Mouse (Mus musculus): ENCODE measurements around the gene Tcl1. TPM values are rescaled to one million over a fixed set of nuclear protein-coding genes. Genes with fewer than 3 reads are reported as not detected.

The Tcl1 gene
- polyA plus RNA-seq, 1 experiment from 2014 or later: not detected

GRCm38 (mm10) chr12:105239060-105239459 is 16.5 kb upstream of the Tcl1 start:
- H3K4me1 ChIP-seq (ENCODE audit: control insufficient read depth, insufficient read depth, low read length): no peaks in the 10 kb centered on the region
- no peak overlapping the region for H3K4me3 ChIP-seq (ENCODE audit: low read depth, low read length)
- H3K36me3 ChIP-seq (ENCODE audit: control insufficient read depth, insufficient read depth, low read length): no peaks in the 10 kb centered on the region
- H3K4me2 ChIP-seq (replicated peaks; ENCODE audit: low read depth, low read length): no peak overlapping the region
- no peaks in the 10 kb centered on the region for H3K27me3 ChIP-seq (ENCODE audit: control insufficient read depth, insufficient read depth, low read length)
- no peak for ATAC-seq (ENCODE audit: insufficient number of reproducible peaks, insufficient read depth, low FRiP score, low read depth)
- 82% methylated on average over 9 of the region's 9 CpGs for WGBS
- no peak overlapping the region for H3K27ac ChIP-seq (ENCODE audit: low read length)
- H3K9ac ChIP-seq (replicated peaks; ENCODE audit: low read depth, low read length): no peak overlapping the region
- no peaks in the 10 kb centered on the region for H3K9me3 ChIP-seq (ENCODE audit: control insufficient read depth, low read depth, low read length)

GRCm38 (mm10) chr12:105235091-105235490 is 12.5 kb upstream of the Tcl1 start:
- no peak for ATAC-seq (ENCODE audit: insufficient number of reproducible peaks, insufficient read depth, low FRiP score, low read depth)

GRCm38 (mm10) chr12:105234362-105234761 is 11.8 kb upstream of the Tcl1 start:
- H3K4me2 ChIP-seq (replicated peaks; ENCODE audit: low read depth, low read length): no peak overlapping the region
- no peaks in the 10 kb centered on the region for H3K27me3 ChIP-seq (ENCODE audit: control insufficient read depth, insufficient read depth, low read length)
- no peak for ATAC-seq (ENCODE audit: insufficient number of reproducible peaks, insufficient read depth, low FRiP score, low read depth)
- 63% methylated on average over 11 of the region's 11 CpGs for WGBS
- H3K4me1 ChIP-seq (ENCODE audit: control insufficient read depth, insufficient read depth, low read length): no peaks in the 10 kb centered on the region
- H3K36me3 ChIP-seq (ENCODE audit: control insufficient read depth, insufficient read depth, low read length): no peaks in the 10 kb centered on the region
- no peak overlapping the region for H3K9ac ChIP-seq (replicated peaks; ENCODE audit: low read depth, low read length)
- H3K4me3 ChIP-seq (ENCODE audit: low read depth, low read length): no peak overlapping the region
- H3K9me3 ChIP-seq (ENCODE audit: control insufficient read depth, low read depth, low read length): no peaks in the 10 kb centered on the region
- no peak overlapping the region for H3K27ac ChIP-seq (ENCODE audit: low read length)

More at GRCm38 (mm10) chr12:105235091-105235490, 12.5 kb upstream of the Tcl1 start:
- 85% methylated on average over 3 of the region's 3 CpGs for WGBS
- H3K9ac ChIP-seq (replicated peaks; ENCODE audit: low read depth, low read length): no peak overlapping the region
- H3K27ac ChIP-seq (ENCODE audit: low read length): no peak overlapping the region
- H3K27me3 ChIP-seq (ENCODE audit: control insufficient read depth, insufficient read depth, low read length): no peaks in the 10 kb centered on the region
- H3K4me3 ChIP-seq (ENCODE audit: low read depth, low read length): no peak overlapping the region
- no peaks in the 10 kb centered on the region for H3K9me3 ChIP-seq (ENCODE audit: control insufficient read depth, low read depth, low read length)
- no peak overlapping the region for H3K4me2 ChIP-seq (replicated peaks; ENCODE audit: low read depth, low read length)
- no peaks in the 10 kb centered on the region for H3K4me1 ChIP-seq (ENCODE audit: control insufficient read depth, insufficient read depth, low read length)
- H3K36me3 ChIP-seq (ENCODE audit: control insufficient read depth, insufficient read depth, low read length): no peaks in the 10 kb centered on the region

- Histone ChIP-seq H3K27me3 (ENCODE audit: control insufficient read depth, insufficient read depth, low read length) (no peaks in the 10 kb centered on the region), H3K27ac (ENCODE audit: low read length) (no peak overlapping the region), H3K4me1 (ENCODE audit: control insufficient read depth, insufficient read depth, low read length) (no peaks in the 10 kb centered on the region), H3K36me3 (ENCODE audit: control insufficient read depth, insufficient read depth, low read length) (no peaks in the 10 kb centered on the region), H3K9ac (replicated peaks; ENCODE audit: low read depth, low read length) (no peak overlapping the region), H3K4me2 (replicated peaks; ENCODE audit: low read depth, low read length) (no peak overlapping the region), H3K9me3 (ENCODE audit: control insufficient read depth, low read depth, low read length) (no peaks in the 10 kb centered on the region), H3K4me3 (ENCODE audit: low read depth, low read length) (no peak overlapping the region)
- ATAC-seq (ENCODE audit: insufficient number of reproducible peaks, insufficient read depth, low FRiP score, low read depth): no peak
- 52% methylated on average over 16 of the region's 16 CpGs for WGBS
Measured at GRCm38 (mm10) chr12:105224621-105225320, 2.2 kb upstream of the Tcl1 start.

- Histone ChIP-seq H3K4me1 (ENCODE audit: control insufficient read depth, insufficient read depth, low read length) (no peaks in the 10 kb centered on the region), H3K27ac (ENCODE audit: low read length) (no peak overlapping the region), H3K9ac (replicated peaks; ENCODE audit: low read depth, low read length) (no peak overlapping the region), H3K36me3 (ENCODE audit: control insufficient read depth, insufficient read depth, low read length) (no peaks in the 10 kb centered on the region), H3K4me2 (replicated peaks; ENCODE audit: low read depth, low read length) (no peak overlapping the region), H3K4me3 (ENCODE audit: low read depth, low read length) (no peak overlapping the region), H3K27me3 (ENCODE audit: control insufficient read depth, insufficient read depth, low read length) (no peaks in the 10 kb centered on the region), H3K9me3 (ENCODE audit: control insufficient read depth, low read depth, low read length) (no peaks in the 10 kb centered on the region)
- ATAC-seq (ENCODE audit: insufficient number of reproducible peaks, insufficient read depth, low FRiP score, low read depth): no peak
- 80% methylated on average over 7 of the region's 7 CpGs for WGBS
Measured at GRCm38 (mm10) chr12:105217101-105217760, 5.4 kb downstream of the Tcl1 start.

GRCm38 (mm10) chr12:105209231-105209630 is 13.4 kb downstream of the Tcl1 start:
- Histone ChIP-seq H3K36me3 (ENCODE audit: control insufficient read depth, insufficient read depth, low read length) (no peaks in the 10 kb centered on the region), H3K27ac (ENCODE audit: low read length) (no peak overlapping the region), H3K9me3 (ENCODE audit: control insufficient read depth, low read depth, low read length) (no peaks in the 10 kb centered on the region), H3K27me3 (ENCODE audit: control insufficient read depth, insufficient read depth, low read length) (no peaks in the 10 kb centered on the region), H3K4me2 (replicated peaks; ENCODE audit: low read depth, low read length) (no peak overlapping the region), H3K4me3 (ENCODE audit: low read depth, low read length) (no peak overlapping the region), H3K4me1 (ENCODE audit: control insufficient read depth, insufficient read depth, low read length) (no peaks in the 10 kb centered on the region), H3K9ac (replicated peaks; ENCODE audit: low read depth, low read length) (no peak overlapping the region)
- 87% methylated on average over 7 of the region's 7 CpGs for WGBS
- ATAC-seq (ENCODE audit: insufficient number of reproducible peaks, insufficient read depth, low FRiP score, low read depth): no peak

GRCm38 (mm10) chr12:105208441-105208840 is 14.2 kb downstream of the Tcl1 start:
- Histone ChIP-seq H3K4me1 (ENCODE audit: control insufficient read depth, insufficient read depth, low read length) (no peaks in the 10 kb centered on the region), H3K9me3 (ENCODE audit: control insufficient read depth, low read depth, low read length) (no peaks in the 10 kb centered on the region), H3K4me3 (ENCODE audit: low read depth, low read length) (no peak overlapping the region)

GRCm38 (mm10) chr12:105207071-105207470 is 15.5 kb downstream of the Tcl1 start:
- Histone ChIP-seq H3K9ac (replicated peaks; ENCODE audit: low read depth, low read length) (no peak overlapping the region), H3K4me2 (replicated peaks; ENCODE audit: low read depth, low read length) (no peak overlapping the region), H3K4me1 (ENCODE audit: control insufficient read depth, insufficient read depth, low read length) (no peaks in the 10 kb centered on the region), H3K4me3 (ENCODE audit: low read depth, low read length) (no peak overlapping the region), H3K36me3 (ENCODE audit: control insufficient read depth, insufficient read depth, low read length) (no peaks in the 10 kb centered on the region), H3K9me3 (ENCODE audit: control insufficient read depth, low read depth, low read length) (no peaks in the 10 kb centered on the region), H3K27ac (ENCODE audit: low read length) (no peak overlapping the region), H3K27me3 (ENCODE audit: control insufficient read depth, insufficient read depth, low read length) (no peaks in the 10 kb centered on the region)
- no peak for ATAC-seq (ENCODE audit: insufficient number of reproducible peaks, insufficient read depth, low FRiP score, low read depth)
- whole genome bisulfite sequencing: 71% methylated on average over 1 of the region's 1 CpGs

More at GRCm38 (mm10) chr12:105208441-105208840, 14.2 kb downstream of the Tcl1 start:
- Histone ChIP-seq H3K4me2 (replicated peaks; ENCODE audit: low read depth, low read length) (no peak overlapping the region), H3K9ac (replicated peaks; ENCODE audit: low read depth, low read length) (no peak overlapping the region), H3K36me3 (ENCODE audit: control insufficient read depth, insufficient read depth, low read length) (no peaks in the 10 kb centered on the region), H3K27ac (ENCODE audit: low read length) (no peak overlapping the region), H3K27me3 (ENCODE audit: control insufficient read depth, insufficient read depth, low read length) (no peaks in the 10 kb centered on the region)
- ATAC-seq (ENCODE audit: insufficient number of reproducible peaks, insufficient read depth, low FRiP score, low read depth): no peak
- WGBS: 91% methylated on average over 1 of the region's 1 CpGs
